Mouse (Mus musculus) olfactory bulb, adult 2 months (tissue): ENCODE data around the gene Cry2. TPM values are rescaled to one million over a fixed set of nuclear protein-coding genes. Genes with fewer than 3 reads are reported as not detected.

Experiments
- H3K27ac ChIP-seq: fragments of 200-500 bp; 2 replicates; pipeline ENCODE4 v1.5.1; 2012; ENCODE audit warnings: low read depth, low read length; ENCODE audit not compliant: insufficient read depth
- H3K4me1 ChIP-seq: fragments of 200-500 bp; 2 replicates; pipeline ENCODE4 v1.6.1; 2012; ENCODE audit warnings: low read length; ENCODE audit not compliant: control insufficient read depth, insufficient read depth
- H3K4me3 ChIP-seq: fragments of 200-500 bp; 2 replicates; pipeline ENCODE4 v1.5.1; 2012; ENCODE audit warnings: mild to moderate bottlenecking, low read depth, low read length, moderate library complexity; ENCODE audit not compliant: insufficient read depth
- CTCF ChIP-seq: fragments of 200-500 bp; IDR thresholded peaks from 2 replicates; pipeline ENCODE4 v1.5.1; 2012; ENCODE audit warnings: low read depth, mild to moderate bottlenecking, low read length, moderate library complexity; ENCODE audit not compliant: insufficient read depth
- POLR2A ChIP-seq: fragments of 200-500 bp; IDR thresholded peaks from 2 replicates; pipeline ENCODE4 v1.6.1; 2012; ENCODE audit warnings: mild to moderate bottlenecking, low read depth, low read length, moderate library complexity; ENCODE audit not compliant: insufficient read depth
- WGBS: fragments of 180-500 bp; shearing (Covaris S2); methylation state at CpG from one replicate; pipeline ENCODE4 v1.1.7; 2018; 5-methylcytosine and 5-hydroxymethylcytosine counted together
- polyA plus RNA-seq: library from polyadenylated mRNA; stranded (reverse); fragments of >200 nt; gene quantifications from 2 replicates; pipeline ENCODE4 v1.2.4, GENCODE M21; 2012; ENCODE audit warnings: low replicate concordance; ENCODE audit not compliant: missing spikeins, insufficient read depth, insufficient read length

The Cry2 gene
- polyA plus RNA-seq, 1 experiment = not detected

- H3K27ac ChIP-seq = no peak overlapping the region
- no peak overlapping the region for H3K4me3 ChIP-seq
- peaks cover 12% of the 10 kb centered on the region for H3K4me1 ChIP-seq
- 94% methylated on average over 3 of the region's 3 CpGs for WGBS
- TF ChIP-seq CTCF = no peak
- no peak for TF ChIP-seq POLR2A
Observed at GRCm38 (mm10) chr2:92451126-92451525, 17.3 kb upstream of the Cry2 start.

DNA sequence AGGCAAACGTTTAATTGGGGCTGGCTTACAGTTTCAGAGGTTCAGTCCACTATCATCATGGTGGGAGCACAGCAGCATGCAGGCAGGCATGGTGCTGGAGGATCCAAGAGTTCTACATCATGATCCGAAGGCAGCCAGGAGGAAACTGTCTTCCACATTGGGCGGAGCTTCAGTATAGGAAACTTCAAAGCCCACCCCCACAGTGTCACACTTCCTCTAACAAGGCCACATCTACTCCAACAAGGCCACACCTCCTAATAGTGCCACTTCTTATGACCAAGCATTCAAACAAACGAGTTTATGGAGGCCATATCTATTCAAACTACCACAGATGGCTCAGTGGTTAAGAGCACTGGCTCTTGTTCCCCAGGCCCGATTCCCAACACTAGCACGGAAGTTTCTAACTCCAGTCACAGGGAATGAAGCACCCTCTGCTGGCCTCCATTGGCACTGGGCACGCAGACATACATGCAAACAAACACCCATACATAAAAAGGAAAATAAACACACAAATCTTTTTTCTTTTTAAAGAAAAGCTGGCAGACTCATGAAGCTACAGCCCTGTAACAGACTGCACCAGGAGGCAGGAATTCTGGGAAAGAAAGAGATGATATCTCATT, 13.4 kb upstream of the Cry2 start:
- Histone ChIP-seq H3K4me1 (peaks cover 5% of the 10 kb centered on the region), H3K4me3 (no peak overlapping the region), H3K27ac (no peak overlapping the region)
- 71% methylated on average over 7 of the region's 7 CpGs for WGBS
- TF ChIP-seq CTCF = no peak
- TF ChIP-seq POLR2A = no peak

- no peak for TF ChIP-seq POLR2A
- H3K27ac ChIP-seq = no peak overlapping the region
- WGBS = 56% methylated on average over 8 of the region's 8 CpGs
- H3K4me3 ChIP-seq = no peak overlapping the region
- H3K4me1 ChIP-seq = peaks cover 6% of the 10 kb centered on the region
Observed at GRCm38 (mm10) chr2:92446656-92447055, 12.8 kb upstream of the Cry2 start.

GRCm38 (mm10) chr2:92445890-92446289, 12.0 kb upstream of the Cry2 start:
- TF ChIP-seq POLR2A (no peak), CTCF (no peak)
- WGBS = 63% methylated on average over 9 of the region's 9 CpGs
- Histone ChIP-seq H3K27ac (no peak overlapping the region), H3K4me1 (peaks cover 6% of the 10 kb centered on the region), H3K4me3 (no peak overlapping the region)

DNA sequence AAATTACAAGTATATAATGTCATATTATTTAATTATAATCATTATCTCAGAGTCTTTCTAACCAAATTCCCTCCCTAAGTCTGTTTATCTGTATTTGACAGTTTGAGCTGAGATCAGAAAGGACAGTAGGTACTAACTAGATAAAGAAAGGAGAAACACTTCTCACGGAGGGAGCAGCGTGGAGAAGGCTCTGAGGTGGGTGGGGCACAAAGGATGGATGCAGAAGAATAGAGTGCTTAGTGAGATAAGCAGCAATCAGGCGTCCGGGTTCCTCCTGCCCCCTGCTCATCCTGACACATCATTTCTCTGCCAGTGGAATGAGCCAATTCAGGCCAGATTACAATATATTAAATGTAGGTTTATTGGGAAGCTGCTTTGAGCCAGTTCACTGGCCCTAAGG, 10.5 kb upstream of the Cry2 start:
- H3K4me3 ChIP-seq = no peak overlapping the region
- H3K4me1 ChIP-seq = peaks cover 6% of the 10 kb centered on the region
- no peak overlapping the region for H3K27ac ChIP-seq
- 64% methylated on average over 4 of the region's 4 CpGs for WGBS
- TF ChIP-seq POLR2A = no peak
- TF ChIP-seq CTCF = no peak

DNA sequence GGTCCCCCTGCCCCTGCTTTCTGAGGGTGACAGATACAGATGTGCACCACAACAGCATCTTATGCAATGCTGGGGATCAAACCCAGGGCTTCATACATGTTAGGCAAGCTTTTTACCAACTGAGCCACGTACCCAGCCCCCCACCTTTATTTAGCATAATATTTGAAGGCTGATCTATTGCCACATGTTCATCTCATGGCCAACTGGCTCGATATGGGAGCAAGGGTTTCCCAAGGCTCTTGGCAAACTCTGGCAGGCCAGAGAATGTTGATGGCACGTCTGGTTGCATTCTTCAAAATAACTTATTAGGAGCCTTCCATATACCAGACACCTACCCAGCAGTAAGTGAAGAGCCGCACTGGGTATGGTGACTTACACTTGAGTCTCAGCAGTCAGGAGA, 9.5 kb upstream of the Cry2 start:
- TF ChIP-seq CTCF (no peak), POLR2A (no peak)
- H3K4me1 ChIP-seq = peaks cover 6% of the 10 kb centered on the region
- no peak overlapping the region for H3K4me3 ChIP-seq
- H3K27ac ChIP-seq = no peak overlapping the region
- 84% methylated on average over 4 of the region's 4 CpGs for WGBS

- Histone ChIP-seq H3K4me1 (peaks cover 6% of the 10 kb centered on the region), H3K27ac (no peak overlapping the region), H3K4me3 (no peak overlapping the region)
- 49% methylated on average over 12 of the region's 12 CpGs for WGBS
- no peak for TF ChIP-seq CTCF
- TF ChIP-seq POLR2A = no peak
Observed at GRCm38 (mm10) chr2:92442419-92443001, 8.7 kb upstream of the Cry2 start.

- Histone ChIP-seq H3K4me3 (no peak overlapping the region), H3K4me1 (peaks cover 6% of the 10 kb centered on the region), H3K27ac (no peak overlapping the region)
- 71% methylated on average over 6 of the region's 6 CpGs for WGBS
- TF ChIP-seq CTCF = no peak
- TF ChIP-seq POLR2A = no peak
Observed at GRCm38 (mm10) chr2:92440432-92440831, 6.6 kb upstream of the Cry2 start.

DNA sequence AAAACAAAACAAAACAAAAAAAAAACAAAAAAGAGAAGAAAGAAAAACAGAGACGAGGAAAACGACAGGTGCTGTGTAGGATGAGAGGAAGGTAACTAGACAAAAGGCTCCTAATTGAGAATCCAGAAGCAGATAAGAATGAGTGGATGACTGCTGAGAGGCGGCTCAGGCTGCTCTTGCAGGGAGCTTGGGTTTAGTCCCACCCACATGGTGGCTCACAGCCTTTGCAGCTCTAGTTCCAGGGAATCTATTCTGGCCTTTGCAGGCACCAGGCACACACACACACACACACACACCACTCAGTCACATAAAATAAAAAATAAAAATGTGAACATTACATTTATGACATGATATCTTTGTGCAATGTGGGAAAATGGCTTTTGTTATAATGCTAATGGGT, 4.7 kb upstream of the Cry2 start:
- Histone ChIP-seq H3K4me3 (no peak overlapping the region), H3K4me1 (peaks cover 9% of the 10 kb centered on the region), H3K27ac (no peak overlapping the region)
- TF ChIP-seq CTCF (no peak), POLR2A (no peak)
- WGBS = 55% methylated on average over 3 of the region's 3 CpGs
